Mouse (Mus musculus) hindbrain, embryonic 16.5 days (tissue): ENCODE data around the gene Pzp. TPM values are rescaled to one million over a fixed set of nuclear protein-coding genes. Genes with fewer than 3 reads are reported as not detected.

Source experiments
- ATAC-seq: fragments of 200-750 bp; cut with Nextera tagmentation; 2 replicates; pipeline ENCODE4 v1.8.0; 2017; ENCODE audit warnings: moderate TSS enrichment, moderate library complexity
- H3K27ac ChIP-seq: fragments of 300-500 bp; sonication (generic); 2 replicates; pipeline ENCODE4 v1.5.1; 2014; ENCODE audit warnings: low read depth, mild to moderate bottlenecking, control low read depth, low read length, moderate library complexity
- H3K27me3 ChIP-seq: fragments of 300-500 bp; sonication (generic); replicated peaks from 2 replicates; pipeline ENCODE4 v1.6.1; 2014; ENCODE audit warnings: low read length; ENCODE audit not compliant: control insufficient read depth, insufficient read depth
- H3K36me3 ChIP-seq: fragments of 300-500 bp; sonication (generic); 2 replicates; pipeline ENCODE4 v1.6.1; 2014; ENCODE audit warnings: mild to moderate bottlenecking, low read length, moderate library complexity, mixed read lengths; ENCODE audit not compliant: control insufficient read depth, insufficient read depth
- H3K4me1 ChIP-seq: fragments of 300-500 bp; sonication (generic); 2 replicates; pipeline ENCODE4 v1.6.1; 2014; ENCODE audit warnings: low read depth, low read length; ENCODE audit not compliant: control insufficient read depth, insufficient read depth
- H3K4me2 ChIP-seq: fragments of 300-500 bp; sonication (generic); 2 replicates; pipeline ENCODE4 v1.6.1; 2014; ENCODE audit warnings: mild to moderate bottlenecking, low read length, control low read depth, moderate library complexity
- H3K4me3 ChIP-seq: fragments of 300-500 bp; sonication (generic); 2 replicates; pipeline ENCODE4 v1.5.1; 2014; ENCODE audit warnings: mild to moderate bottlenecking, low read length, control low read depth, moderate library complexity
- H3K9ac ChIP-seq: fragments of 300-500 bp; sonication (generic); 2 replicates; pipeline ENCODE4 v1.6.1; 2014; ENCODE audit warnings: low read depth, mild to moderate bottlenecking, control low read depth, low read length, moderate library complexity
- H3K9me3 ChIP-seq: fragments of 300-500 bp; sonication (generic); 2 replicates; pipeline ENCODE4 v1.6.1; 2014; ENCODE audit warnings: mild to moderate bottlenecking, low read length, moderate library complexity; ENCODE audit not compliant: control insufficient read depth
- WGBS: fragments of 180-500 bp; shearing (Covaris S2); extraction: QIAGEN DNeasy Blood & Tissue Kit; methylation state at CpG from one replicate; pipeline ENCODE4 v1.1.7; 2014; 5-methylcytosine and 5-hydroxymethylcytosine counted together
- polyA plus RNA-seq: library from polyadenylated mRNA; unstranded; fragments of >200 nt; fragmentation: Nextera tagmentation; extraction: Ambion mirVana; gene quantifications from 2 replicates; pipeline ENCODE4 v1.2.1, GENCODE M21; 2015

The Pzp gene
- polyA plus RNA-seq, 1 experiment from 2014 or later: 0.34 TPM

DNA sequence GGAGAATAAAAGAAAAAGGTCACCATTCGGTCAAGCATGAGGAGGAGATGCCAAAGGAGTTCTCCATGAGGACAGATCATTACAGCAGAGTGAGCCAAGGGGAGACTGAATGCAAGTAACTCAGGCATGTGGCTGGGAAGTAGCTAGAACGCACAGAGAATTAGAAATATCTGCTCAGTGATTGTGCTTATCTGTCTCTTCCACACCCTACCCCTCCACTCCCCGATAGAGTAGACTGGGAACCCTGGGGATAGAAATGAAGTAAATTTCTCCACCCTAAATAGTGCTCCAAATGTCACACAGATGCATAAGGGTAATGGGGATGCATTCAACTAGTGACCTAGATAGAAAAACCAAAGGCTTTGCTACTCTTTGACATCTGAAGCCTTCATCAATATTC, 60.0 kb downstream of the Pzp start:
- ATAC-seq: no peak
- H3K27me3 ChIP-seq: no peaks in the 10 kb centered on the region; the same call in 1 of the 2 replicates
- H3K9me3 ChIP-seq: no peaks in the 10 kb centered on the region
- H3K4me2 ChIP-seq: no peak overlapping the region
- 63% methylated on average over 3 of the region's 3 CpGs for WGBS
- no peak overlapping the region for H3K9ac ChIP-seq
- no peaks in the 10 kb centered on the region for H3K4me1 ChIP-seq
- no peaks in the 10 kb centered on the region for H3K36me3 ChIP-seq
- H3K4me3 ChIP-seq: no peak overlapping the region
- H3K27ac ChIP-seq: no peak overlapping the region

DNA sequence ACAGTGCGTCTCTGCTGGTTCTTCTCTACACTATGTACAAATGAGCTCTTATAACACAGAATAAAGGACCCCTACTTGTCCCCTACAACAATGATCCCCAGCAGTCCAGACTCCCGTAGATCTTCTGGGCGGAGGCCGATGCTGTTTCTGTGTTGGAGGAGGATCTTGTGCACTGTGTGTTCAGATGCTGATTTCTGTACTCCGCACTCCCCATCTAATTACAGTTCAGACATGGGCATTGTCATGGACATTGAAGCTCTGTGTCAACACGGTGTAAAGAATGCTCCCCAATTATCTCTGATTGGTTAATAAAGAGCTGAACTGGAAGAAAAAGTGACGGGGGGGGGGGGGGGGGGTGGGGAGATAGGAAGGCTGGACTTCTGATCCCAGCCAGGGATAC, 60.5 kb downstream of the Pzp start:
- Histone ChIP-seq H3K4me1 (no peaks in the 10 kb centered on the region), H3K4me2 (no peak overlapping the region), H3K4me3 (no peak overlapping the region), H3K36me3 (no peaks in the 10 kb centered on the region), H3K9me3 (no peaks in the 10 kb centered on the region), H3K27ac (no peak overlapping the region), H3K27me3 (no peaks in the 10 kb centered on the region; the same call in 1 of the 2 replicates), H3K9ac (no peak overlapping the region)
- 25% methylated on average over 7 of the region's 7 CpGs for WGBS
- ATAC-seq: no peak

DNA sequence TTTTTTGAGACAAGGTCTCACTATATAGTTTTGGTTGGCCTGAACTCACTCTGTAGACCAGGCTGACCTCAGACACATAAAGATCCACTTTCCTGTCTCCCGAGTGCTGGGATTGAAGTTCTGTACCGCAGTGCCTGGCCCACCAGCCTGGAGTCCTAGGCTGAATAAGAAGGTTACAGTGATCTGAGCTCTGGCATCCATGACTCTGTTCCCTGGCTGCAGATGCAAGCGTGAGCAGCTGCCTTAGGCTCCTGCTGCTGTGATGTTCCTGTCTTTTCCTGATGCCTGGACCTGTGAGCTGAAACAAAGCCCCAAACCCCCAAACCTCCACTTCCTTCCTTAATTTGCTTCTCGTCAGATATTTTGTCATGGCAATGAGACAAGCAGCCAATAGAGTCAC, 61.5 kb downstream of the Pzp start:
- Histone ChIP-seq H3K4me1 (no peaks in the 10 kb centered on the region), H3K4me3 (no peak overlapping the region), H3K4me2 (no peak overlapping the region), H3K9ac (no peak overlapping the region), H3K9me3 (no peaks in the 10 kb centered on the region), H3K27me3 (no peaks in the 10 kb centered on the region; the same call in 1 of the 2 replicates), H3K36me3 (no peaks in the 10 kb centered on the region), H3K27ac (no peak overlapping the region)
- WGBS: 77% methylated on average over 4 of the region's 4 CpGs
- ATAC-seq: no peak

GRCm38 (mm10) chr6:128461606-128462005, 64.9 kb downstream of the Pzp start:
- no peak overlapping the region for H3K4me3 ChIP-seq
- no peak overlapping the region for H3K27ac ChIP-seq
- H3K27me3 ChIP-seq: no peaks in the 10 kb centered on the region
- no peak for ATAC-seq
- H3K9ac ChIP-seq: no peak overlapping the region
- no peaks in the 10 kb centered on the region for H3K4me1 ChIP-seq
- H3K4me2 ChIP-seq: no peak overlapping the region
- H3K36me3 ChIP-seq: no peaks in the 10 kb centered on the region
- H3K9me3 ChIP-seq: no peaks in the 10 kb centered on the region

- Histone ChIP-seq H3K9ac (no peak overlapping the region), H3K27me3 (no peaks in the 10 kb centered on the region), H3K4me2 (no peak overlapping the region), H3K9me3 (no peaks in the 10 kb centered on the region), H3K27ac (no peak overlapping the region), H3K36me3 (no peaks in the 10 kb centered on the region), H3K4me1 (no peaks in the 10 kb centered on the region), H3K4me3 (no peak overlapping the region)
- no peak for ATAC-seq
- WGBS: 79% methylated on average over 14 of the region's 14 CpGs
Measured at GRCm38 (mm10) chr6:128460729-128461503, 65.6 kb downstream of the Pzp start.

DNA sequence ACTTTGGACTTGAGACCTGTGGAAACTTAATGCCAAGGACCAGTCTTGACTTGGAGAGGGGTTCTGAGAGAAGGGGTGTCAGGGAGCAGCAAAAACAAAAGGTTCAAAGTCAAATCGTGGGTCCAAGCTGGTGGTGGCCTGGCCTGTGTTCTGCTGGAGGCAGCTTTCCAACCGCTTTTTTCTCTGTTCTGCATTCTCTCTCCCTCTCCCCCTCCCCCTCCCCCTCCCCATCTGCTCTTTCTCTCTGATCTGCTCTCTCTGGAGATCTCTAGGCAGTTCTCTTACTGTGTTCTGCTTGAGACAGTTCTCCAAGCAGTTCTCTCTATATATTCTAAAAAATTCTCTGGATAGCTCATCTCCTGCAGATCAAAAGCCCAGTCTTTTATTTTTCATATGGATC, 66.2 kb downstream of the Pzp start:
- H3K9me3 ChIP-seq: no peaks in the 10 kb centered on the region
- H3K27me3 ChIP-seq: no peaks in the 10 kb centered on the region
- H3K36me3 ChIP-seq: no peaks in the 10 kb centered on the region
- H3K4me2 ChIP-seq: no peak overlapping the region
- WGBS: 16% methylated on average over 2 of the region's 2 CpGs
- H3K9ac ChIP-seq: no peak overlapping the region
- H3K4me1 ChIP-seq: no peaks in the 10 kb centered on the region
- ATAC-seq: no peak
- no peak overlapping the region for H3K27ac ChIP-seq
- no peak overlapping the region for H3K4me3 ChIP-seq

GRCm38 (mm10) chr6:128457186-128457585, 69.3 kb downstream of the Pzp start:
- Histone ChIP-seq H3K36me3 (no peaks in the 10 kb centered on the region), H3K27ac (no peak overlapping the region), H3K4me2 (no peak overlapping the region), H3K4me3 (no peak overlapping the region), H3K9ac (no peak overlapping the region), H3K27me3 (no peaks in the 10 kb centered on the region), H3K4me1 (no peaks in the 10 kb centered on the region), H3K9me3 (no peaks in the 10 kb centered on the region)
- 82% methylated on average over 5 of the region's 5 CpGs for WGBS
- ATAC-seq: no peak

- Histone ChIP-seq H3K4me2 (no peak overlapping the region), H3K27me3 (no peaks in the 10 kb centered on the region), H3K9me3 (no peaks in the 10 kb centered on the region), H3K36me3 (no peaks in the 10 kb centered on the region), H3K4me1 (no peaks in the 10 kb centered on the region), H3K9ac (no peak overlapping the region), H3K4me3 (no peak overlapping the region), H3K27ac (no peak overlapping the region)
- 82% methylated on average over 12 of the region's 12 CpGs for WGBS
- no peak for ATAC-seq
Measured at GRCm38 (mm10) chr6:128455835-128456605, 70.5 kb downstream of the Pzp start.

DNA sequence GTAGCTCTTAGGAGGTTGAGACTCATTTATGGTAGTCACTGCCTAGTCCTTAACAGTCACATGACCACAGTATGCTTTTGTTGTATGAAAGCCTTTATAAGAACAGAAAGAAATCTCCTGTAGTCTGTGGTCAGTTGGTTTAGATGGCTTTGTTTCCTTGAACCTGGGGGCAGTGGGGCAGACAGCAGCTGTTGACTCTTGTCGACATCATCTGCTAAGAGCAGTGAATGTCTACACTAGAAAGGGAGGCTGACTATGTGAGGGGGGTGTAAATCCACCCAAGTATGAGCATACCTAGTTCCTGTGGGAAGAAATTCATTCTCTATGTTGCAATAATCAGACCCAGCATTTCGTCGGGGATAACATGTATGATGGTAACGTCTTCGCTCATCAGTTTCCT, 79.5 kb downstream of the Pzp start:
- no peaks in the 10 kb centered on the region for H3K9me3 ChIP-seq
- no peak overlapping the region for H3K4me3 ChIP-seq
- 94% methylated on average over 5 of the region's 5 CpGs for WGBS
- no peak overlapping the region for H3K4me2 ChIP-seq
- H3K27me3 ChIP-seq: no peaks in the 10 kb centered on the region
- H3K36me3 ChIP-seq: no peaks in the 10 kb centered on the region
- no peak overlapping the region for H3K9ac ChIP-seq
- no peak for ATAC-seq
- peaks cover 4% of the 10 kb centered on the region; the same call in 1 of the 2 replicates for H3K4me1 ChIP-seq
- no peak overlapping the region for H3K27ac ChIP-seq
